Mouse (Mus musculus) WW6 (cell line): ENCODE data around the gene Ndufs2.
A peak's percentile ranks its signal among the peaks of the same experiment; 100 is the strongest.

Source experiments
- DNase-seq: peaks from one replicate; pipeline ENCODE4 v3.0.0-alpha.2; 2013; ENCODE audit warnings: low read depth, low spot score

Gene Ndufs2

GRCm38 (mm10) chr1:171250680-171251593 lies at the start of gene Ndufs2:
Gene Ndufs2, minus strand, starts transcription at chr1:171251388.
- no peak for DNase-seq

DNA sequence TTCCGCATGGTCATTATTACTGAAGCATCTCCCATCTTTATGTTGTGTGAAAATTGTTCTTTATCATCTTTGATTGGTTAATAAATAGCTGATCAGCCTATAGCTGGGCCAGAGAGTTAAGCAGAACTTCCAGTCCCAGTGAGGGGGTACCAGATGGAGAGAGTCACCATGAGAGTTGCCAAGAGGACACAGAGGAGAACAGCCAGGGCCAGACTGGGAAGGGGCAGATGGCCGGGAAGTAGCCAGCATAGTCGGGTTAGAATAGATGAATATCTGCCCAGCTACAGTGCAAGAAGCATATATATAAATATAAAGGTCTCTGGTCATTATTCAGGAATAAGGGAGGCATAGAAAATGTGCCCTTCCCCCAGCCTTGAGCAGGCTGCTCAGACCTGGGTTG lies 47.0 kb upstream of the Ndufs2 start:
- no peak for DNase-seq

- no peak for DNase-seq
These were observed 43.8 kb upstream of the Ndufs2 start for GRCm38 (mm10) chr1:171295063-171295402.

DNA sequence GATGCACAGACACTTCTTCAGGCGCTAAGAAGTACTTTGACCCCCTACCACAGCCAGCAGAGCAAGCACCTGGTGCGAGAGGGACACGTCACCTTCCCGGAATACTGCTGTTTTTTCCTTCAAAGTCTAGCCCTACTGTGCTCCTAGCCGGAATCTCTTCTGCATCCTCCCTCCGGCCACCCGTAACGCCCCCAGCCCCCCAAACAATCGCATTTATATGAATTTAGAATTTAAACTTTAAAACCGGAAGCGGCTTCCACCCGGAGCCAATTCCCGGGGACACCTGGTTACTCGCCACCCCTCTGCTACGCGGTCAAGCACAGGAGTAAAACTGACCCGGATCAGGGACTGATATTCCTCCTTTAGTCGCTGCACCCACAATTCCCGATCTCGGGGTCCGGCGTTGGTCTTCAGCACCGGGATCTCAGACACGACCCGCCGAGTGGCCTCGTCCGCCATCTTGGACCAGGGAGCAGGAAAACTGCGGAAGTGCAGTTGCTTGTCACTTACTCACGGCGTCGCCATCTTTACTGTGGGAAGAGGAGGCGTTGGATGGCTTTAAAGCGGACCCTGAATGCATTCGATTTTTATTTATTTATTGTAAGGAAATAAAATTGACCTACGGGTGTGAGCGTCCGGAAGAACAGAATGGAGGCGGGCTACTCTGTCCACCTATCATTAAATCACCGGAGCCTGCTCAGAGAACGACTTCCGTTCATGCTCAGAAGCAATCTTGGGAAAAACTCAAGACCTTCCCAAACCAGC lies 43.3 kb upstream of the Ndufs2 start, which contains the start of gene Ufc1:
Gene Ufc1 (minus strand): TSS at position 727 of the 765 bp plus-strand sequence.
- DNase-seq: peak; percentile 61

DNA sequence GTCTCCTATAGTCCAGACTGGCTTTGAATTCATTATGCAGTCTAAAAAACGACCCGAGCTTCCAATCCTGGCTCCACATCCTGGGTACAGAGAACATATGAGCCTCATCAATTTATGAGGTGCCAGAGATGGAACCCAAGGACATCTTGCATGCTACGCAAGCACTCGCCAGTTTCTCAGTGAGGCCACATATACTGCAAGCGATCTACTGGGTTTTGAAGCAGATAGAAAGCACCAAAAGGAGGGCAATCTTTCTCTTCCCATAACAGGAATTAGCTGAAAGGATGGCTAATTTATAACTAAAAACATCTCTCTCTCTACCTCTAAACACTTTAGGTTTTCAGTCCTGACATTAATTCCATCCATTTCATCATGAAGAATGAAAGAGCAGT lies 42.7 kb upstream of the Ndufs2 start:
- DNase-seq: no peak

GRCm38 (mm10) chr1:171293351-171293750 lies 42.2 kb upstream of the Ndufs2 start:
- no peak for DNase-seq

GRCm38 (mm10) chr1:171288328-171288727 lies 37.1 kb upstream of the Ndufs2 start:
- DNase-seq: no peak

DNA sequence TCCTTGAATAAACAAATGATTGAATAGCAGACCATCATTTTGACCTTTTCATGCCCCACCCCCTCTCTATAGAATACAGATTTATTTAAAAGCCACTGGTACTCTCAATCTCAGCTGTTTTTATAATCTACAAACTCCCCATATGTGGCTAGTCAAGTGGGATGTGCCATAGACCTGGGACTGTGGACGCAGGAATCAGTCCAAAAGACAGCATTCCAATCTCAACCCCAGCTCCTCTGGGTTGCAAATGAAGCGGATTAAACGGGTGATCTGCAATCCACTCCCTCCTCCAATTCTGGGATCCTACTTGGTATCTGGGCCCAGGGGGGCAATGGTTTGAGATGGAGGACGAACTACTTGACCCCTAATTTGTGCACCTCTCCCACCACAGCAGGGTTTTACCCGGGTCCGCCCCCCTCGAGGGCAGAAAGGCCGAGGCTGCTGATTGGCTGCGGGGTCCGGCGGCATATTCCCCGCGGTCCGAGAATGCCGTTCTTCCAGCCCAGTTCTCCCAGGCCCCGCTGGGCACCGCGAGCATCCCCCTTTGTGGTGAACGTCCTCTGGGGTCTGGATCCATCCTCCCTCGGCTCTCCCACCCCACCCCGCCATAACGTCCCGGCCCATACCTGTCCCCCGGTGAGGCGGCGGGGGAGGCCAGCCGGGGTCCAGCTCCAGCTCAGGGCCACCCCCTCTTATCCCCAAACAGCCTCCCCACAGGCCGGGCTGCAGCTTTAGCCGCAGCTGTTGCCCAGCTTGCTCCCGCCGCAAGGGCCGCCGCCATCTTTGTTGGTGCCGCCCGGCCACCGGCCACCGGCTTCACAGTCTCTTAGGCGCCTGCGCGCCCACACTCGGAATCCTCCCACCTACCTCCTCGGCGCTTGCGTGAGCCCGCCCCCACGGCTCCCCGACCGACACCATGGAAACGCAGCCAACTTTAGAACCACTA lies 36.2 kb upstream of the Ndufs2 start, which contains the start of gene Usp21:
Gene Usp21 (minus strand): TSS at position 856 of the 946 bp plus-strand sequence.
- peak; percentile 80 for DNase-seq

GRCm38 (mm10) chr1:171286517-171286916 lies 35.3 kb upstream of the Ndufs2 start:
- no peak for DNase-seq

DNA sequence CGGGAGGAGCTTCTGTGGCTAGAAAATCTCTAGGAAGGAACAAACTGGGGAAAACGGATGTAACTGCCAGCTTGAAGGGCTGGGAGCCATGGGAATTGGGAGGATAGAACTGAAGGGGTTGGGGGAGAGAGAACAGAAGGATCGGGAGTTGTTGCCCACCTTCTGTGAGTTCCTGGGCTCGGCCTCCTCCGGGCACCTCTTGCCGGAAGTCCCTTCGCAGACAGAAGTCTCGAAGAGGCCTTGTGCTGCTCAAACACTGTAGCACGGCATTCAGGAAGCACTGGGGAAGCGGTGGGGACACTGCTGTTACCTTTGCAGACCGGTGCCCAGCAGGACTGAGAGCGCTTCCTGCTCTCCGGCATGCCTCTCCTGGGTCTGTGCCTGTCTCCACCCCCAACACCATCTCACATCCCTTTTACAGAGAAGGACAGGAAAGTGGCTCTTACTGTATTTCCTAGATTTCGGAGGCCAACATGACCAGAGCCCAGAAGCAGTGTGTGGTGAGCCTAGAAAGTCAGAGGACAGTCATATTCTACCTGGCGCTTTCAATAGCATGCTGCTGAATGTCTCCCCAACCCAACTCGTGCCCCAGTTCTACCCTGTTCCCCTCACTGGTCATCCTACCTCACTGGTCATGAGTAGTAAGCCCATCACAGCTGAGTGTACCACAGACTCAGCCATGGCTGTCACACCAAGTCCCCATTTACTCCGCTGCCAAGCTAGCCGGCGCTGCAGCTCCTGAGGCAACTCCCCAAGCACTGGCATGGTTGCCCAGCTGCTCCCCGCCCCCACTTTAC lies 34.1 kb upstream of the Ndufs2 start:
- no peak for DNase-seq

DNA sequence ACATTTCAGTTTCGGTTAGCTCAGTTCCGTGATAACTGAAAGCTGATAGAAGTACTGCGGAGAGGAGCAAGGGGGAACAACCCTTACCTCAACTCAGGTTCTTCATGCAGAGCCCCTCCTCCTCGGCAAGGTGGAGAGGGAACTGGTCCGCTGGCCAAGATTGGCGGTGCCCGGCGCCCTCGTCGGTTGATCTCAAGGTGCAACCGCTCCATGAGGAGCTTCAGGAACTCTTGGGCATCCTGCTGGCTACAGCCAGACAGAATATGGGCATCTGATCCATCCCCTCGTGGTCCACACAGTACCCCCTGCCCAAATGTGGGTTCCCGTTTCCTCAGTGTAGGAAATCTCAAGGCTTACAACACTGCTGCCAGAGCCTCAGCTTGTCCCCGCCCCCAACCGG lies 33.3 kb upstream of the Ndufs2 start:
- DNase-seq: no peak

DNA sequence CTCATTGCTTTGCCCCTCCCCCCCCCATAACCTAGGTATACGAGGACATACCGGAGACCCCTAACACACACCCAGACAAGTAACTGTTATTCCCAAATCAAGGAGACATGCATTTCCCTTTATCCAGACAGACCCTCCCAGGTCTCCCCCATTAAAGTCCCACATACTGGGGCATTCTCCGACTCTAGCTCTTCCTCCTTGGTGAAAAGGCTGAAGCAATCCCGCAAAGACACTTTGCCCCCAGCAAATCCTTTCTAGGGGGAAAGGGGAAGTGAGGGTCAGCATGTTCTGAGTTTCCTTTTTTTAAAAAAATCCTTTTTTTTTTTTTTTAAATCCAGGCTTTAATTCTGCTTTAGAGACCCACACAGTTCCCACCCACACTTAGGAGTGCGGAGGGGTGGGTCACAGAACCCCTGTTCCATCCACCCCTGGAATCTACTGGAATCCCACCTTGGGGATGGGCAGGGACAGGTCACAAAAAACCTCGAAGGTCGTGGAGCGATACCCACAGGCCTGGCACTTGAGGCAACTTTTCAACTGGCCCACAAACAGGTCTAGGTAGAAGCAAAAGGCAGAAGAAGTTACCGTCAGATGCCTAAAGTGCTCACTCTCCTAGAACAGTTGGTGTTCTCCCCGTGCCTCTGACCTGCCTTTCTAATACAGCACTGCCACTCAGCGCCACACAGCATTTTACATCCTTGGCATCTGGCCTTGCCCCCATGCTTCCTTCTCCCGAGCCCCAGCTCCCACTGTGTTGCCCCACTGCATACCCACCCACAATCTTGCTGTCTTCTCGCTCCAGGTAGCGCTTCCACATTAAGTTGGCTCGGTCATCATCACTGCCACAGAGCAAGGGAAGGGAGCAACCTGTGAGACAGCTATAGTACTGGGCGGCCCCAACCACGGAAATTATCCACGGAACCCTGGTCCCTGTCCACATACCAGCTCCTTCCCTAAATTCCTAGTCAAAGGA lies 32.3 kb upstream of the Ndufs2 start:
- no peak for DNase-seq

- DNase-seq: no peak
These were observed 31.1 kb upstream of the Ndufs2 start for GRCm38 (mm10) chr1:171282086-171282805.

GRCm38 (mm10) chr1:171281528-171281923 lies 30.3 kb upstream of the Ndufs2 start:
- DNase-seq: peak; percentile 50

DNA sequence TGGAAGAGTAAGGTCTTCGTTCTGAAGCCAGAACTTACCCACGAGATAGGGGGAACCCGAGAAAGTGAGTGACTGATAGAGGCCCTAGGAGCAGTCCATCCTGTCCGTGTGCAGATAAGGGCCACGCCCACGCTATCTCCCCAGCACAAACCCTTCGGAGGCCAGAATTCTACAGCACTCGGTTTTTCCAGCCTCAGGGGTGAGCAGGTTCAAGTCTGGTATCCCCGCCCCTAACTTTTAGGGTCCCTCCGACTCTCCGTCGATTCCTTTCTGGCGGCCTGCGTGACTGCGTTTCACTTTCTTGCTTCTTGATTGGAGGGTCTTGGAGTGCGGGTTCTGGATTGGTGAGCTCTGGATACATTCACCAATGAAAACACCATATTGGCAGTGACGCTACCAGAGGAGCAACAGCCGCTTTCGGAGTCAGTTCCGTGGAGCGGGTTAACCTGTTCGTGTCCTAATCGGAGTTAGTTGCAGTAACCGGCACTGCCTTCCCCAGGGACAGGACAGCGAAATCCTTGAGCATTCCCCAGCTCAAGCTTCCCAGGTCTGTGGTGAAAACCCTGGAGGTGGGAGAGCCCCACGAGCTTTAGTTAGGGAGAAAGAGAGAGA lies 29.8 kb upstream of the Ndufs2 start, which contains the start of gene Ppox:
Gene Ppox (minus strand): TSS at position 271 of the 612 bp plus-strand sequence.
- peak; percentile 87 for DNase-seq

DNA sequence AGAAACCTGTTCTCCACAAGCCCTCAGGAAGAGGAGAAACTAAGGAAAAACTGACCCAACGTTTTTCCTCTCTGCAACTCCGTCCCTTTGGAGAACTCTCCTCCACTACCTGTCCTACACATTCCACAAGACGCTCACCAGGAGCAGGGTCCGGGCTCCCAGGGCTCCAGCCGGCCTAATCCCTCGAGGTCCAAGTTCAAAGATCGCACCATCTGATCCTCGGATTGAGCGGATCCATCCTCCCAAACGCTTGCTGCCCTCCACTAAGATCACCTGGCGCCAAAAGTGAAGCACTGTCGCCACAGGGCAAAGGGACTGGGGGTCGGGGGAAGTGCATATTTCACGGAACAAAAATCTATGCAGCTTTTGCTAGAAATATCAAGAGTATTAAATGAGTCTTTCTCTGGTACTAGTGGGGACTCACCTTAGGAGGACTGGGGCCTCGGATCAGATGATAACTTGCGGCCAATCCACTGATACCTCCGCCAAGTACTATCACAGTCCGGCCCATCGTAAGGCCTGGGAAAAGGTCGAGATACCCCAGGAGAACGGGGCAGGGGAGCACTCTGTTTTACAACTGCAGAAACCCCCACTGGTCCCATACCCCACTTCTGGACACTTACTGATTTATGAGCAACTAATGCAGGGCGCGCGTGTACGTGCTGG lies 29.2 kb upstream of the Ndufs2 start:
- no peak for DNase-seq

DNA sequence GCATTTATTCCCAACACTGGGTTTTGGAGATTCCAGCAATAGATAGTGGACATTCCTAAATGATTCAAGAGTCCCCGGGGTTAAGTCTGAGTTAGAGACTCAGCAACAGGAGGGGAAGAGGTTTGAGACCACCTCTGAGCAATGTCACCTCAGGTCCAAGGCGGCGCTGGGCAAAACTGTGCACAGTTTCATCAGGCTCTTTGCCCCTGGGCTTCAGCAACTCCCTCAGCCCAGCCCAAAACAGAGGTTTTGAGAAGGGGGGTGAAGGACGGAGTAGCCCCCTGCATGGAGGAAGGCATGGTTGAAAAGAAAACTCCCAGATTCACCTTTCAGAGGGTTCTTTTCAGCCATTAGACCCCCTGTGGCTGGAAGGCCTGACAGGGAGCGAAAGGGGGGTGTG lies 28.5 kb upstream of the Ndufs2 start:
- no peak for DNase-seq
